Mouse (Mus musculus) spleen, embryonic (tissue): ENCODE data around the gene Hnrnph3.

Experiments used
- CTCF ChIA-PET: fragments of 350-600 bp; sonication (Branson Sonifier 250); formaldehyde crosslinking; loops from one replicate; lab custom pipeline; 2022; lab: Charles Lee

Hnrnph3 gene

DNA sequence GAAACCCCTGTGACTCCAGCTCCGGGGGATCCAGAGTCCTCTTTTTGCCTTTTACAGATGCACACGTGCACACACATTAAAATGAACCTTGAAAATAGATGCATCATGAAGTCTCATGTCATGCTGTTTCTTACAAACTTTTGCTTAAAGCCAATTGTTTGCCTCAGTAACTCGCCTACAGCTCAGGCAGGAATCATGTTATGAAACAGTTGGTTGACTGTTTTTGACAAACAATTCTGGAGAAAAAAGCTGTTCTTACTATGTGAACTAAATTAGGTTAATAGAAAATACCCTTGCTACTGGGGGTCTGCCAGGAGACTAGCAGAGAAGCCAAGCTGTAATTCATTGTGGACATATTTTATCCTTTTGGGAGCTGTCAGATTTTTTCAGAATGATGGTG, 8.9 kb upstream of the Hnrnph3 start:
- CTCF ChIA-PET = no interaction called here

DNA sequence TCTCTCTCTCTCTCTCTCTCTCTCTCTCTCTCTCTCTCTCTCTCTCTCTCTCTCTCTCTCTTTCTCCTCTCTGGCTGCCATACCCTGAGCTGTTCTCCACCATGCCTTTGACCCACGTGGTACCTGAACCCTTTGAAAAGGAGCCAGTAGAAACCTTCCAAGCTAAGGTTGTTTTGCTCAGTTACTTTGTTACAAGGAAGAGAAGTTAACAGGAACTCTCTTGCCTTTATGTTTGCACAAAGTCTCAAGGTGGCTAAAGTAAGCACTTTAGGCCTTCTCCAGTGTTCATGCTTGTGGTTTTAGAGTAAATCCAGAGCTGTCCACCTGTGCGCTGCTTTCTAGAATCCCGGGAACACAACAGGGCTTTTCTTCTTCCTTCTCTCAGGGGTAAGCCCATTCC, 8.2 kb upstream of the Hnrnph3 start:
- CTCF ChIA-PET = no interaction called here

DNA sequence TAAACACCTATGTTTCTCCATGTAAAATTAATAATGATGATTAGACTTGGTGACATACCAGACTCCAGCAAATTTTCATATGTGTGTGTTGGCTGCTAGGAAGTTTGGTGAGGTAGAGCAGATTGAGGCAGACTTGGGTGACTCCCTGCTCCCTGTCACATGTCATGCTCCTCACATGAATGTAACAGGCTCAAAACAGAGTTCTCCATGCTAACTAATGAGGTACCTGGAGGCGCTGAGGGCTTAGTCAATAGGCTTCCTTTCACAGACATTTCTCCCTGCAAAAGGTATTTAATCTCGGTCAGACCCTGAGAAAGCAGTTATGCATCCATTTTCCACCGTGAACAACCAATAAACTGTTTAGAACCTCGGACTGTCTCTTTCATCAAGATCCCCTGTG, 4.4 kb upstream of the Hnrnph3 start:
- CTCF ChIA-PET = no interaction called here

DNA sequence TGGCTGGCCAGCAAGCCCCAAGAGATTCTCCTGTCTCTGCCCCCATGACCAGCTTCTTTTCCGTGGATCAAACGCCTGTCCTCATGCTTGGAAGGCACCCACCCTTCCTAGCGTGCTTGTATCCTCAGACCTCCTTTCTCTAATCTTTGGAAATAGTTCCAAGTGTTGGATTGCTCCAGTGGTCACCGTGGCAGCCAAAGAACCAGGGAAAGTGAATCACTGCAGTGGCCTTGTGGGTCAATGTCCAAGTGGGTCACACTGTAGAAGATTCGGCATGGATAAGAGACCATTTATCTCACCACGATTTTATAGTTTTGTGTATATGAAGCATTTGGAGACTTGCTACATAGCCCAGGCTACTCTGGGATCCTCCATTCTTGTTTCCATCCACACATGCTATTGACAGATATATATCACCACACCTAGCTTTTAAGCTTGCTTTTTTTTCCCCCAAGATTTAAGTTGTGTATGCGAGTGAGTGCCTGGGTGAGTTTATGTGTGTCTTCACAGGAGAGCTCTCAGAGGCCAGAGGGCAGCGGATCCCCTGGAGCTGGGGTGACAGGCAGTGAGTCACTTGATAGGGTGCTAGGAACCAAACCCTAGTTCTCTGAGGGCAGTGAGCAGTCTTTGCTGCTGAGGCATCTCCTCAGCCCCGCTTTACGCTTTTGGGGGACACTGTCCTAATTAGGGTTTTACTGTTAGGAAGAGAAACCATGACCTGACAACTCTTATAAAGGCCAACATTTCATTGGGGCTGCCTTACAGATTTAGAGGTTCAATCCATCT, 3.6 kb upstream of the Hnrnph3 start:
- CTCF ChIA-PET = interaction anchor here (0.6 kb wide), 2 partner anchors 78 to 217 kb away, joined by 3 to 4 read pairs; no protein-coding TSS in a partner anchor

DNA sequence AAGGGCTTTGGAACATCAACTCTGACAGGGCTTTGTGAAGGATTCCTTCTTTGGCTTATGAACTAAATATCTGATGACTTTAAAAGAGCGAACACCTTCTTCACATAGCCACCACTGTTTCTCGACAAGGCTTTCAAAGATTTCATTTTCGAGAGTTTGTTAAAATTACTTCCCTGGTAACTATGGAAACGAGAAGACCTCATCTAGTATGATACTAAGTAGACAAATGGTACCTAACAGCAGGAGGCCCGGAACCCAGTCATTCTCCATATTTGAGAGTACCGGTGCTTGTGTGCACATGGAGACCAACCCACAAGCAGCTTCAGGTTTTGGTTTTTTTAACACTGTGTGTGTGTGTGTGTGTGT, 2.8 kb upstream of the Hnrnph3 start:
- CTCF ChIA-PET = interaction anchor here (0.6 kb wide), 2 partner anchors 55 to 218 kb away, joined by 4 to 6 read pairs; no protein-coding TSS in a partner anchor

DNA sequence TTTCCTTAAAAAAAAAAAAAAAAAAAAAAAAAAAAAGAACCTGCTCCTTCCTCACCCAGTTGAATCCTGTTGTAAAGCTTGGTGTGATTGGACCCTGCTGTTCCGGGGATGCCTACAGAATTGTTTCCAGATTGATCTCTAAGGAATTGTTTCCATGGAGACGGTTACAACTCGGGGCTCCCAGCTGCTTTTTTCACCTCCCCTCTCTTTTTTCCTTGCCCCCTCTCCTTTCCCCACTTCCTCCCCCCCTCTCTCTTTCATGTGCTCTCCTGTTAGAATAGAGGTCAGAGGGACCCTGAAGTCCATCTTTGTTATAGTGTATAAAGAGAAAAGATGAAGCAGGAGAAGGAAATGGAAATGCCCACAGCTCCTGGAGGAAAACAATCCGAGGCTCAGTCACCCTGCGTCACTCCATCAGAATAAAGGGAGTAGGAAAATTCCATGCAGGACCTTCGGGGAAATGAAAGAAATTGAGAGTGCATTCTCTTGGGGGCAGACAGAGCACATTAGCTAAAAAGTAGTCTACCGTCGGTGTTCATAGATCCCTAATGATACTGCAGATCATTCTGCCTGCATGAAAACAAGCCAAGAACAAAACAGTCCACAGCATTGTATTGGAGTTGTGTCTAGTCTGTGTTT, 2.3 kb upstream of the Hnrnph3 start:
- CTCF ChIA-PET = interaction anchor here (0.6 to 0.9 kb wide), 2 partner anchors 34 to 55 kb away, joined by 3 to 6 read pairs; partner anchors contain the start of gene Pbld1

DNA sequence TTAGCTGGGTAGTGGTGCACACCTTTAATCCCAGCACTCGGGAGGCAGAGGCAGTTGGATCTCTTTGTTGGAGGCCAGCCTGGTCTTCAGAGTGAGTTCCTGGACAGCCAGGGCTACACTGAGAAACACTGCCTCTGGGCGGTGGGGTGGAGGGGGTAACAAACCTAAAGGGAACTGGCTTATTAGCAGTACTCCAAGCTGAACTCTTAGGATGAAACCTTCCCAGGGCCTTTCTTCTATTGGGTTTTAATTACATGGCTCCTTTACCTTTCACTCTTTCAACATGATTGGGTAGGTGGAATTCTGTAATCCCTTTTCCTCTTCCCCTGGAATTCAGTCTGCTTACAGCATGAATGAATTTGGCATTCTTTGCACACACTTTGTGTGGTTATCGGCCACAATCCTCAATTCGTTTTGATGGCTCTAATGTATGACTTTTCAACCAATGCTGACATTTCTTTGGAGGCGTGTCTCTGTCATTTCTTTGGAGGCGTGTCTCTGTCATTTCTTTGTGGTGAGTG, 1.5 kb upstream of the Hnrnph3 start:
- CTCF ChIA-PET = interaction anchor here (0.6 to 0.9 kb wide), 2 partner anchors 34 to 40 kb away, joined by 3 read pairs; partner anchors contain the start of gene Pbld1

DNA sequence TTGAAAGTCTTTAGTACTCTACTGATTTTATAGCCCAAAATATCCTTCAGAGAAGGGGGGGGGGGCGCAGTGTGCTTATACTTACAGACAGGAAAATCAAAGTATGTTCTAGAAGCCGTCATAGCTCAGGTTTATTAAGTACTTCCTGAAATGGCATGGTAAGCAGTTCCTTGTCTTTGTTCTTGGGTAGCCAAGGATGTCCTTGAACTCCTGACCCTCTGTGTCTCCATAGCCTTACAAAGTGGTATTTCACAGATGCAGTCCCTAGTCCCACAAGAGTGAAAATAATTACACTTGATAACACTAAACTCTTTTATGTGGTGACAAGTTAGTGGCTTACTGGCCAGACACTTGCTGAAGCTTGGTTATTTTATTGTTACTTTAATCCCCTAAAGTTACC, 999 bp upstream of the Hnrnph3 start:
- CTCF ChIA-PET = interaction anchor here (0.6 to 0.9 kb wide), 2 partner anchors 35 to 40 kb away, joined by 3 read pairs; partner anchors contain the start of gene Pbld1

DNA sequence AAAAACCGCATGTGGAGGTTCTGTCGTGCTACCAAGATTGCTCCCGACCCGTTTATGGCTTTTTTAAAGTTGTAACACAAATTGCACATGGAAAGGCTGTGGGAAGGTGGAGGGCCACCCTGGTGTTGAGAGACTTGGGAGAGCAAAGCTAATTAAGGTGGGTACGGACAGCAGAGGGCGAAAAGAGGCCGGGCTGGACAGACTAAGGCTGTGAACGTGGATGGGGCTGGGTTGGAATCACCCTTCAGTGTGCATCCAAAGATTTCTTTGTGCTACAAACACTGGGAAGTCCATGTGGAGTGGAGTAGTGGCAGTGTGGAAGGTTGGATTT, 528 bp upstream of the Hnrnph3 start:
- CTCF ChIA-PET = interaction anchor here (0.6 kb wide), 1 partner anchor 85 kb away, joined by 3 read pairs; no protein-coding TSS in a partner anchor

DNA sequence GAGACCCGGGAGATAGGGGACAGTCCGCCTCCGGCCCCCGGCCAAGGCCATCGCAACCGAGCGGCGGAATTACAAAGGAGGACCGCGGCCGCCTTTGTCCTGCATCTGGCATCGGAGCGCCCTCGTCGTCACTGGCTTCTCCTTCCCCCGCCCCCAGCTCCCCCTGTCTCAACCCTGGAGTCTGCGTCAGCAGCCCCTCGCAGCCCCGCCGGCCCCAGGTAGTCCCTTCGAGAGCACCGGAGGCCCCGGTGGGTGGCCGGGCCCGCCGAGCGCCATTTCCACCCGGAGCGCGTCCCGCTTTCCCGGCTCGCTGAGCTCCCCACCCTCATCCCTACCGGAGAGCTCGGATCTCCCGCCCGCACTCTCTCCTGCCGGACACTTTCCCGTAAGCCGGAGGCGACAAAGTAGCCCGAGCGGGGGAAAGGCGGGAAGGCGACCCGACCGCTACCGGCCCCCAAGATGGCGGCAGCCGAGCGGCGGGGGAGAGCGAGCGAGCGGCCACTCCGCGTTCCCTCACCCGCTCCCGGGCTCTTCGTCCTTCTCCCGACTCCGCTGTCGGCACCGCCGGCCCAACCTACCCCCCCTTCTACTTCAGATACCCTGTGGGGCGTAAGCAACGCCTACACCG, 782 bp downstream of the Hnrnph3 start:
- CTCF ChIA-PET = no interaction called here

DNA sequence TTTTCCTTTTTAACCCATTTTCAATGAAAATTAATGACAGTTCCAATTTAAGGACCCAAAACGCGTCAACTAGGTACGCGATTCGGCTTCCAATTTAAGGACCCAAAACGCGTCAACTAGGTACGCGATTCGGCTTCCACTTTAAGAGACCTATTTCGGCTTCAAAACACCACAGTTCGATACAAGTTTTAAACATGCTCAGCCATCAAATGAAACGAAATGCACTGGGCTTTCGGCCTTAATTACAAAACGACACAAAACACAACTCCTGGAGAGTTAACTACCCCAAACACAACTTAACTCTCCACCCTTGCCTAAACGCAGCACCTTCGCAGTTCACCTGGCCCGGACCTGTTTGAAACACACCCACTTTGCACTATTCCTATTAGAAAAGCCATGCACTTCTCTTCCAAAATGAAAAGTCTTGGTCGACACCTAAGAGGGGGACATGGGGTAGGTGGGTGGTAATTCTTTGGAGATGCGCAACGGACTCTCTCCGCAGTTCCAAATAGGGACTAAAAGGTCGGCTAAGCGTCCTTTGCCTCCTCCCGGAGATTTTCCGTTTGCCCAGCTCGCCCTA, 1.4 kb downstream of the Hnrnph3 start:
- CTCF ChIA-PET = no interaction called here

DNA sequence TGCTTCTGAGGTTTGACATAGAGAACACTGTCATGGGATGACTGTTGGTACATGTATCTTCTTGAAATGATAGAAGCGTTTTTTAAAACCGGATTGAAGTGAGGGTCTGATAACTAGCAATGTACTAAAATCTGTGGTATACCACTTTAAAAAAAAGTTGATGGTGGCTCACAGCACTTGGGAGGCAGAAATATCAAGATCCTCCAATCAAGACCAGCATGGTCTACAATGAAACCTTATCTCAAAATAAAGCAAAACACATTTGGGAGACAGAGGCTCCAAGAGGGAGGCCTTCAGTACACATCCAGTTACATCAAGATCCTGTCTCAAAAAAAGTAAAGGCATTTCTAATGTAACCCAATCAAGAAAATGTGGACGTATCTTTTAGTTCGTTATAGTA, 2.3 kb downstream of the Hnrnph3 start:
- CTCF ChIA-PET = interaction anchor here (0.5 to 0.6 kb wide), 2 partner anchors 54 to 100 kb away, joined by 3 read pairs; no protein-coding TSS in a partner anchor

DNA sequence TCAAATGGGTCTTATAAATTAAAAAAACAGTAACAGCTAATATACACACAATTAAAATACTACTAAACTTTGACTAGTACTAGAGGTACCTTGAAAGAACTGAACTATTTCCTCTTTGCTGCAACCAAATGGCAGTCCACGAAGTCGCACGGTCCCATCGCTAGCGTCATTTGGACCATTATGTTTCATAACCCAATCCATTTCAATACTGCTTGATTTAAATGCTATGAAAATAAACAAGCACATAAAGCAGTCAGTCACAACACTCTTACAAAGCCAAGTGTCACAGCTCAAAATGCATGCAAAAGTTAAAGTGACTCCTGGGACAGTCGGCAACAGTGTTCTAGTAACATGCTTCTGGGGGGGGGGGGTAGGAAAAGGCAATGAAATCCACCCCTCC, 4.7 kb downstream of the Hnrnph3 start:
- CTCF ChIA-PET = interaction anchor here (0.6 to 0.7 kb wide), 2 partner anchors 21 to 142 kb away, joined by 3 to 6 read pairs; no protein-coding TSS in a partner anchor

DNA sequence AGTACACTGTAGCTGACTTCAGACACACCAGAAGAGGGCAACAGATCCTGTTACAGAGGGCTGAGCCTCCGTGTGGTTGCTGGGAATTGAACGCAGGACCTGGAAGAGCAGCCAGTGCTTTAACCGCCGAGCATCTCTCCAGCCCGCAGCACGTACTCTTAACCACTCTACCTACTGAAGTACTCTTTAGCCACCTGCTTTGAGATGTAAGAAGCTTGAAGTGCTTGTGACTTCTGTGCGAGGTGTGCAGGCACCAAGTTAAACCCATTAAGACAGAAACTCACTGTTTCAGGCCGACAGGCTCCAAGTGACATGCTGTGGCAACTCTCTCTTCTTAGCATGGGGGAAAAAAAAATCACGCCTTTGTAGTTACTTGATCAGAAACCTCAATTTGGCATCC, 9.8 kb downstream of the Hnrnph3 start:
- CTCF ChIA-PET = no interaction called here

DNA sequence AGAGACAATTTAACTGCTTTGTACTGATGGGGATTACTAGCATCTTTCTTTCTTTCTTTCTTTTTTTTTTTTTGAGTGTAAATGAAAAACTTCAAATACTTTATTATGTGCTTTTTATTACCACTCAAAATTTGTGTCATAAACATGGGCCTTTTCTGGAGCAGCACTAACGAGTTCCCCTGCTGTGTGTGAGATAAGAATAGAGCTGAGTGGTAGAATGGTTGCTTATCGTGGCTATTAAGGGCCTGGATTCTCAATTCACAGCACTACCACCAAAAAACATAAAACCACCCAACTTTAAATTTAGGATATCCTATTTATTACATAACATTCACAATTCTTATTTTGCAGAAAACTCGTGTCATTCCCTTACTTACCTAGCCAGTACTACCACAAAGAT, 10.5 kb downstream of the Hnrnph3 start:
- CTCF ChIA-PET = interaction anchor here (0.6 kb wide), 1 partner anchor 427 kb away, joined by 3 read pairs; no protein-coding TSS in a partner anchor

DNA sequence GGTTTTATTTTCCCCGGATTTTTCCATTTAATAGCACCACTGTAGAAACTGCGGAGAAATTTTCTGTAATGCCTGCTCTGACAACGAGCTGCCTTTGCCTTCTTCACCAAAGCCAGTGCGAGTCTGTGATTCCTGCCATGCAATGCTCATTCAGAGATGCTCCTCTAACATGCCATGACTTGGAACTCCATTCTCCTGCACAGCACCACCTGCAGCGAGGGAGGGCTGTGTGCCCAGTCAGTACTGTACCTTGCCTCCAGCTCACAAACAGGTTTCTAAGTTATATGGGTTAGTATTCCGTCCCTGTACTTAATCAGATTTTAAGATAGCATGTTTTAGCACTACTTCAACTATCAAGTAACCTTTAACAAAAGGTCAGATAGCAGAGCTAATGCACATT, 12.5 kb downstream of the Hnrnph3 start:
- CTCF ChIA-PET = no interaction called here

DNA sequence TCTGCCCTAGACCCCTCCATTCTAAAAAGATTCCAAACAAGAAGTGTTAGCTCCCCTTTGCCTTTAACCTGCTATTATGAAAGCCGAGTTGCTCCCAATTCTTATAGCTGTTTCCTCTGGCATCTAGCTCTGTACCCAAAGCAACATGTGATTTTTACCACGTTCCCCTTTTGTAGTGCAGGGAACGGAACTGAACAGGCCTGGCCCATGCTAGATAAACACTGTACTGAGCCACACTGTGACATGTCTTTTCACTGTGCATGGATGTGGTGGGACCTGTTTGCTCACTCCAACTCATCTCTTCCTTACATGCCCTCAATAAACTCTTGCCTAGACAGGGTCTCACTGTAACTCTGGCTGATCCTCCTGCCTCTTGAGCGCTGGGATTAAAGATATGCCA, 13.7 kb downstream of the Hnrnph3 start:
- CTCF ChIA-PET = no interaction called here

DNA sequence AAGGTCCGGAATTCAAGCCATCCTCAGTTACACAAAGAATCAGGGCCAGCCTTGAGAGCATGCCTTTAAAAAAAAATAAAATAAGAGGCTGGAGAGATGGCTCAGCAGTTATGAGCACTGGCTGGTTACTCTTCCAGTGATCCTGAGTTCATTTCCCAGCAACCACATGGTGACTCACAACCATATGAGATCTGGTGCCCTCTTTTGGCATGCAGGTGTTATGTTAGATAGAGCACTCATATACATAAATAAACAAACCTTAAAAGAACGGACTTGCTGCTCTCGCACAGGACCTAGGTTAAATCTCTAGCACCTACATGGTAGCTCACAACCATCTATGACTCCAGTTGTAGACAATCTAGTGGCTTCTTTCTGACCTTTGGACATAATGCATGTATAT, 15.8 kb downstream of the Hnrnph3 start:
- CTCF ChIA-PET = no interaction called here

DNA sequence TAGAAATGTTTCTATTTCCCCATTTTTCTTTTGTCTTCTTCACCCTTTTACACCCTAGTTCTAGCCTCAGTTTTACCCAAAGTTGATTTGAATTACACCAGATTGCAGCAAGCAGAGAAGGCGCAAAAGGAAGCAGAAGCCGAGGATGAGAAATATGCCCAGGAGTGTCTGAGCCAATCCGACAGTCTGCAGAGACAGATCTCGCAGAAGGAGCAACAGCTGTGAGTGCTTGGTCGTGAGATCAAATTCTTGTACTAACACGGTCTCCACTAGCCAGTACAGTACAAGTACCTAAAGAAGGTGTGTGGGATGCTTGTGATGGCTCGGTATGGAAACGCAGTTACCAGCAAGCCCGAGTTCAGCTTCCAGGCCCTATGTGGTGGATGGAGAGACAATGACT, 19.5 kb downstream of the Hnrnph3 start:
- CTCF ChIA-PET = no interaction called here

DNA sequence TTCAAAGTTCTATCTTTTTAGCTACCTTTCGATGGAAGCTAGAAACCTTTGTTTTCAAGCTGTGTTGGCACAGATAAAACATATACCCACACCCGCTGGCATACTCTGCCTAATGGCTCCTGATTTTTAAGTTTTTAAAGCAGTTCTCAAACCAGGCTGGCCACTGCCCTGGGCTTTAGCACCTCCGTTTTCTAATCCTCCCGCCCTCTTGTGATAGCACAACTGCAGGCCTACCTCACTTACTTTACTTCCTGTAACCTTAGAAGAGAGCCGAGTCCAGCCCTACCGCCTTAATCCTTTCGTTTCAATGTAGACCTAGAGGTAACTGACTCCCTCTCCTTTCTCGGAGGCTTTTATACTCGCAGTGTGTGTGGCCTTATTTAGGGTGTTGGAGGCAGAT, 20.8 kb downstream of the Hnrnph3 start:
- CTCF ChIA-PET = no interaction called here

DNA sequence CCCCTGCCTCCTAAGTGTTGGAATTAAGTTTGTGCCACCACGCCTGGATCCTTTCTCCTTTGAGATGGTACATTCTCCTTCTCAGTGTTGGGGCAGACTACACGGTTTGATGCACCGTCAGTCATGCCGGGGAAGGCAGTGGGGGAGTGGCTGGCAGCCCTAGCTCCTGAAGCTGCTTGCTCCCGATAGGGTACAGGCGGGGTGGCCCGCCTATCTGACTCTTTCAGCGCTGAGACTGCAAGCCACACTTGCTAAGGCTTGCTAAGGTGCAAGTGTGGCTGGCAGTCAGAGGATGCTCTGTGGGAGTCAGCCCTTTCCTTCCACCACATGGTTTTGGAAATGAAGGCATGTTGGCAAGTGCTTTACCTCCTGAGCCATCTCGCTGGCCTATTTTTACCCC, 23.4 kb downstream of the Hnrnph3 start:
- CTCF ChIA-PET = no interaction called here

DNA sequence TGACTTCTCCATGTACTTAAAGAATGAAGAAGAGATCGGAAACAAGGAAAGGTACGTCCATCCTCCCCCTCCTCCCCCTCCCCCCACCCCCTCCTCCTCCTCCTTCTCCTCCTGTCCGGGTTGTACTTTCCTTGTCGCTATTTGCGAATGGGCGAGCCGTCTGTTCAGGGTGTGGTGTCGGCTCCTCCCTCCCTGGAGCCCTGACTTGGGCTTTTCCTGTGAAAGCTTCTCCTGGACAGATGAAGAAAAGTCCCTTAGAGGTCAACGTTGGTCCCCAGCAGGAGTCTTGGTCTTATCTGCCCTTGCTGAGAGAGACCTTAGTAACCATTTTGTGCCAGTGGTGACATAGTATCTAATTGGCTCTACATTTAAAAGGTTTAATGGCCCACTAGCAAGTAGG, 30.0 kb downstream of the Hnrnph3 start:
- CTCF ChIA-PET = no interaction called here
